Mouse (Mus musculus) heart, embryonic 10.5 days (tissue): ENCODE data around the gene Zscan22. TPM values are rescaled to one million over a fixed set of nuclear protein-coding genes. Genes with fewer than 3 reads are reported as not detected.
"Not testable (repeated sequence)": the region's sequence is repeated elsewhere in the genome, so short reads cannot be mapped to it uniquely, and the experiment has no call there.

Experiments
- DNase-seq: peaks from one replicate; pipeline ENCODE4 v3.0.0-alpha.2; 2017; ENCODE audit warnings: low spot score
- H3K27ac ChIP-seq: fragments of 300-500 bp; sonication (generic); 2 replicates; pipeline ENCODE4 v1.5.1; 2016; ENCODE audit warnings: mild to moderate bottlenecking
- H3K27me3 ChIP-seq: fragments of 300-500 bp; sonication (generic); 2 replicates; pipeline ENCODE4 v1.6.1; 2016; ENCODE audit warnings: mild to moderate bottlenecking; ENCODE audit not compliant: poor library complexity, insufficient read depth, severe bottlenecking
- H3K36me3 ChIP-seq: fragments of 300-500 bp; sonication (generic); 2 replicates; pipeline ENCODE4 v1.6.1; 2016; ENCODE audit warnings: mild to moderate bottlenecking, moderate library complexity
- H3K4me1 ChIP-seq: fragments of 300-500 bp; sonication (generic); 2 replicates; pipeline ENCODE4 v1.6.1; 2016; ENCODE audit warnings: mild to moderate bottlenecking
- H3K4me3 ChIP-seq: fragments of 300-500 bp; sonication (generic); 2 replicates; pipeline ENCODE4 v1.5.1; 2016; ENCODE audit warnings: mild to moderate bottlenecking, moderate library complexity
- H3K9me3 ChIP-seq: fragments of 300-500 bp; sonication (generic); 2 replicates; pipeline ENCODE4 v1.6.1; 2016; ENCODE audit warnings: mild to moderate bottlenecking, moderate library complexity
- WGBS: fragments of 180-500 bp; shearing (Covaris S2); methylation state at CpG from one replicate; pipeline ENCODE4 v1.1.7; 2016; 5-methylcytosine and 5-hydroxymethylcytosine counted together
- polyA plus RNA-seq: library from polyadenylated mRNA; unstranded; fragments of >200 nt; fragmentation: Nextera tagmentation; extraction: Ambion mirVana; gene quantifications from 2 replicates; pipeline ENCODE4 v1.2.1, GENCODE M21; 2016

Zscan22 gene
- 12.9 and 14.8 TPM in 2 replicates for polyA plus RNA-seq

GRCm38 (mm10) chr7:12897655-12898410 is at the start of gene Zscan22:
TSS of gene Zscan22 (plus strand) at chr7:12897815.
- DNase-seq = peak; percentile 99
- Histone ChIP-seq H3K4me1 (peaks cover 5% of the 10 kb centered on the region; the same call in 1 of the 2 replicates), H3K36me3 (peaks cover 8% of the 10 kb centered on the region; the same call in 1 of the 2 replicates), H3K9me3 (no peaks in the 10 kb centered on the region), H3K4me3 (peak within 1 kb of the TSS; percentile 78), H3K27ac (peak within 1 kb of the TSS; percentile 88), H3K27me3 (no peaks in the 10 kb centered on the region)
- WGBS = 6% methylated on average over 36 of the region's 36 CpGs

- Histone ChIP-seq H3K27ac (no peak overlapping the region), H3K9me3 (peaks cover 4% of the 10 kb centered on the region; the same call in 1 of the 2 replicates), H3K4me1 (no peaks in the 10 kb centered on the region), H3K27me3 (no peaks in the 10 kb centered on the region), H3K36me3 (no peaks in the 10 kb centered on the region), H3K4me3 (no peak overlapping the region)
- WGBS = 26% methylated on average over 3 of the region's 3 CpGs
- no peak for DNase-seq
Measured at GRCm38 (mm10) chr7:12874301-12874700, 23.3 kb upstream of the Zscan22 start.

GRCm38 (mm10) chr7:12880036-12880435 is 17.6 kb upstream of the Zscan22 start:
- DNase-seq = no peak
- no peaks in the 10 kb centered on the region for H3K27me3 ChIP-seq
- H3K4me1 ChIP-seq = peaks cover 8% of the 10 kb centered on the region
- H3K27ac ChIP-seq = no peak overlapping the region
- H3K4me3 ChIP-seq = no peak overlapping the region
- no peaks in the 10 kb centered on the region for H3K9me3 ChIP-seq
- peaks cover 10% of the 10 kb centered on the region for H3K36me3 ChIP-seq

- H3K4me3 ChIP-seq = peak overlapping the region; percentile 85
- DNase-seq, H3K9me3 ChIP-seq, H3K4me1 ChIP-seq, H3K27me3 ChIP-seq: not testable (repeated sequence)
- peak overlapping the region; percentile 90; the same call in 1 of the 2 replicates for H3K27ac ChIP-seq
- peaks cover 14% of the 10 kb centered on the region for H3K36me3 ChIP-seq
- WGBS = 47% methylated on average over 8 of the region's 8 CpGs
Measured at GRCm38 (mm10) chr7:12880497-12880896, 17.1 kb upstream of the Zscan22 start.

- DNase-seq = peak; percentile 99
- Histone ChIP-seq H3K9me3 (no peaks in the 10 kb centered on the region), H3K27ac (peak within 1 kb of the TSS; percentile 90), H3K27me3 (no peaks in the 10 kb centered on the region), H3K36me3 (peaks cover 20% of the 10 kb centered on the region), H3K4me3 (peak within 1 kb of the TSS; percentile 85), H3K4me1 (peaks cover 8% of the 10 kb centered on the region)
- 3% methylated on average over 35 of the region's 35 CpGs for WGBS
Measured at GRCm38 (mm10) chr7:12880911-12881660, 16.5 kb upstream of the Zscan22 start, which contains the start of gene Zfp128. TSS of gene Zfp128 (plus strand) at chr7:12881177.

- peaks cover 4% of the 10 kb centered on the region; the same call in 1 of the 2 replicates for H3K4me1 ChIP-seq
- no peak overlapping the region for H3K27ac ChIP-seq
- no peak overlapping the region for H3K4me3 ChIP-seq
- no peak for DNase-seq
- WGBS = 89% methylated on average over 12 of the region's 12 CpGs
- no peaks in the 10 kb centered on the region for H3K27me3 ChIP-seq
- H3K36me3 ChIP-seq = peaks cover 71% of the 10 kb centered on the region
- no peaks in the 10 kb centered on the region for H3K9me3 ChIP-seq
Measured at GRCm38 (mm10) chr7:12886563-12887266, 10.9 kb upstream of the Zscan22 start.

GRCm38 (mm10) chr7:12887585-12887984 is 10.0 kb upstream of the Zscan22 start:
- peaks cover 73% of the 10 kb centered on the region for H3K36me3 ChIP-seq
- 93% methylated on average over 5 of the region's 5 CpGs for WGBS

GRCm38 (mm10) chr7:12890928-12891327 is 6.7 kb upstream of the Zscan22 start:
- Histone ChIP-seq H3K9me3 (no peaks in the 10 kb centered on the region), H3K27ac (no peak overlapping the region), H3K4me1 (no peaks in the 10 kb centered on the region), H3K36me3 (peaks cover 55% of the 10 kb centered on the region), H3K4me3 (no peak overlapping the region), H3K27me3 (no peaks in the 10 kb centered on the region)
- DNase-seq = no peak
- WGBS = 90% methylated on average over 14 of the region's 14 CpGs

More at GRCm38 (mm10) chr7:12887585-12887984, 10.0 kb upstream of the Zscan22 start:
- Histone ChIP-seq H3K27ac (no peak overlapping the region), H3K4me3 (no peak overlapping the region), H3K4me1 (no peaks in the 10 kb centered on the region), H3K9me3 (no peaks in the 10 kb centered on the region), H3K27me3 (no peaks in the 10 kb centered on the region)
- no peak for DNase-seq

- Histone ChIP-seq H3K9me3 (no peaks in the 10 kb centered on the region), H3K36me3 (peaks cover 51% of the 10 kb centered on the region), H3K4me3 (no peak overlapping the region), H3K27me3 (no peaks in the 10 kb centered on the region), H3K4me1 (no peaks in the 10 kb centered on the region), H3K27ac (no peak overlapping the region)
- DNase-seq = no peak
- 83% methylated on average over 1 of the region's 1 CpGs for WGBS
Measured at GRCm38 (mm10) chr7:12891334-12891733, 6.3 kb upstream of the Zscan22 start.

- Histone ChIP-seq H3K9me3 (no peaks in the 10 kb centered on the region), H3K4me1 (peaks cover 5% of the 10 kb centered on the region; the same call in 1 of the 2 replicates), H3K36me3 (peaks cover 40% of the 10 kb centered on the region), H3K27ac (no peak overlapping the region), H3K4me3 (no peak overlapping the region), H3K27me3 (no peaks in the 10 kb centered on the region)
- 88% methylated on average over 5 of the region's 5 CpGs for WGBS
- DNase-seq = no peak
Measured at GRCm38 (mm10) chr7:12901517-12901916, 3.9 kb downstream of the Zscan22 start.

GRCm38 (mm10) chr7:12903623-12904022 is 6.0 kb downstream of the Zscan22 start:
- H3K27me3 ChIP-seq = no peaks in the 10 kb centered on the region
- H3K27ac ChIP-seq = no peak overlapping the region
- H3K9me3 ChIP-seq = no peaks in the 10 kb centered on the region
- WGBS = 65% methylated on average over 10 of the region's 10 CpGs
- H3K4me1 ChIP-seq = 0 out of 2 replicates have a peak, but pooled peaks cover under 1% of the 10 kb centered on the region
- peak overlapping the region; percentile 32 for H3K4me3 ChIP-seq
- H3K36me3 ChIP-seq = peaks cover 61% of the 10 kb centered on the region
- DNase-seq = no peak

GRCm38 (mm10) chr7:12905146-12905545 is 7.5 kb downstream of the Zscan22 start:
- peaks cover 62% of the 10 kb centered on the region for H3K36me3 ChIP-seq
- WGBS = 82% methylated on average over 1 of the region's 1 CpGs

More at GRCm38 (mm10) chr7:12905146-12905545, 7.5 kb downstream of the Zscan22 start:
- 0 out of 2 replicates have a peak, but pooled peaks cover 7% of the 10 kb centered on the region for H3K4me1 ChIP-seq
- no peak overlapping the region for H3K4me3 ChIP-seq
- H3K27me3 ChIP-seq = no peaks in the 10 kb centered on the region
- no peaks in the 10 kb centered on the region for H3K9me3 ChIP-seq
- DNase-seq = no peak
- H3K27ac ChIP-seq = no peak overlapping the region
